Mouse (Mus musculus) frontal cortex, adult (tissue): Measurements from ENCODE around the gene Sfta2.
A peak's percentile ranks its signal among the peaks of the same experiment; 100 is the strongest.

Experiments
- ATAC-seq: cut with Nextera tagmentation; 2 replicates; pipeline ENCODE4 v1.9.2; 2017; ENCODE audit warnings: mild to moderate bottlenecking, moderate library complexity, mixed read lengths; ENCODE audit not compliant: low TSS enrichment

Sfta2 gene

DNA sequence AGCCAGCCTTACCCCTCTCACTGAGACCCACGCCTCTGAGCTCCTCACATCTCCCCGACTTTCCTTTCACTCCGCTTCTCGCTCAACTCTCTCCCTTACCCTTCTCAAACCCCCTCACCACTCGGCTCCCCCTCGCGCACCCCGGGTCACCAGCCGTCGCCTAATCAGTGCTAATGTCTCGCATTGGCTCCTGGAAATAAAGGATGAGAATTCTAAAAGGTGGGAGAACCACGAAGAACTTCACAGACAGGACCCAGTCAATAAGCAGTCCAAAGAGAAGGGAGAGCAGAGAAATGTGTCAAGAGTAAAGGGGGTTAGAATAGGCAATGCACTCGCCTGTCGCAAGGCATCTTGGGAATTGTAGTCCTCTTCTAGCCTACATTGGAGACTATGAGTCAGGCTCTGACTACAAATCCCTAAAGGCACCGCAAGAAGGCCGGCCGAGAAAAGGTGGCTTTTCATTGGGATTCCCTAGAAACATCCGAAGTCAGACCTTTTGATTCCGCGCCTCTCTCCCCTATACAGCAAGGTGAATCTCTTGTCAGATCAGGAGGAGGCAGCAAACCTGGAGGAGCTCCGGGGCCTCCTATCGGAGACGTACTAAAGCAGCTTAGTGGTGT, 72.2 kb downstream of the Sfta2 start, which contains the start of gene Gtf2h4:
Gtf2h4 (minus strand) TSS at position 324 of the 620 bp plus-strand sequence.
- peak; percentile 99 for ATAC-seq

DNA sequence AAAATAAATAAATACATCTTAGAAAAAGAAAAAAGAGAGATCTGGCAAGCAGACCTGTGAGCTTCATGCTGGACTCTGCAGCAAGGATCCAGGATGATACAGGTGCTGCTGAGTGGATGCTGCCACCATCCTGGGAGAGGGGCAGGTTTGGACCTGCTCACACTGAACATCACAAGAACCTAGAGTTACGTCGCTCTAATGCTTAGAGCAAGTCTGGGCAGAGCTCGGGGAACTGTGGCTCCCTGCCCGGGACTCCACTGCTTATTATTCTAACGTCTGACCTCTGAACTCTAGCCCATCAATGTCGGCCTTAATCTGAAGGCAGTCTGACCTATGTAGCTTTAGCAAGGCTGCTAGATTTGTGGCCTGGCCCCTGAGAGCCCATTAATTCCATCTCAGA, 79.2 kb downstream of the Sfta2 start:
- no peak for ATAC-seq

DNA sequence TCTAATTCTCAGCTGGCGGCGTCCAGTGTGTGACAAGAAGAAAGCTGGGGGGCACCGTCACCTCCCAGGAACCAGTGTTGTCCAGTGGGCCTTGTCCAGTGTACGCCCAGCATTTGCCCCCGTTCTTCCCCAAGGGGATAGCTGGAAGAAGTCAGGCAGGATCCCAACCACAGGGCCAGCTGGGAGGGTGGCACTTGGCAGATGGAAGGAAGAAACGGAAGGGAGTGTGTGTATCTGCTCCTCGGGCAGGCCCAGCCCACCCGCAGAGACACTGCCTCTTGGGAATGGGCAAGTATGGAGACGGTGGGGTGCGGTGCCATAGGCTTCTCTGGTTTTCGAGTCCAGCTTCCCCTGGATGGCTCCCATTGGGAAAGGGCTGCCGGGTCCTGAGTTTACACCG, 80.6 kb downstream of the Sfta2 start:
- no peak for ATAC-seq

DNA sequence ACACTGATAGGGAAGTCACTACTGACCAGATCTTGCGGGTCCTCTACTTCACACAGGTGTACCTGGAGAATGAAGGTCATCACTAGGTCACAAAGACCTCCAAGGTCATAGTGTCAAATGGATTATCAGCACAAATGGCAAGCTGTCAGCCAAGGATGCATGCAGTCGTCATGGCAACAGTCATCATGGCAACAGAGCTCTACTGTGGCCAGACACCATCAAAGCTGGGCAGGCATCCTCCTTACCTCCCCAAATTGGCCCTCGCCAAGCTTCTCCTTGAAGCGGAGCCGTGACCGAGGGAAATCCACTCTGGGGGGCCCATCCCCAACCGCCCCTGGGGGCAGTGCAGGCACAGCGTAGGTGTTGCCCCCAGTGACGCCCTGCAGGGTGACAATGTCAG, 83.7 kb downstream of the Sfta2 start:
- ATAC-seq, result no peak

DNA sequence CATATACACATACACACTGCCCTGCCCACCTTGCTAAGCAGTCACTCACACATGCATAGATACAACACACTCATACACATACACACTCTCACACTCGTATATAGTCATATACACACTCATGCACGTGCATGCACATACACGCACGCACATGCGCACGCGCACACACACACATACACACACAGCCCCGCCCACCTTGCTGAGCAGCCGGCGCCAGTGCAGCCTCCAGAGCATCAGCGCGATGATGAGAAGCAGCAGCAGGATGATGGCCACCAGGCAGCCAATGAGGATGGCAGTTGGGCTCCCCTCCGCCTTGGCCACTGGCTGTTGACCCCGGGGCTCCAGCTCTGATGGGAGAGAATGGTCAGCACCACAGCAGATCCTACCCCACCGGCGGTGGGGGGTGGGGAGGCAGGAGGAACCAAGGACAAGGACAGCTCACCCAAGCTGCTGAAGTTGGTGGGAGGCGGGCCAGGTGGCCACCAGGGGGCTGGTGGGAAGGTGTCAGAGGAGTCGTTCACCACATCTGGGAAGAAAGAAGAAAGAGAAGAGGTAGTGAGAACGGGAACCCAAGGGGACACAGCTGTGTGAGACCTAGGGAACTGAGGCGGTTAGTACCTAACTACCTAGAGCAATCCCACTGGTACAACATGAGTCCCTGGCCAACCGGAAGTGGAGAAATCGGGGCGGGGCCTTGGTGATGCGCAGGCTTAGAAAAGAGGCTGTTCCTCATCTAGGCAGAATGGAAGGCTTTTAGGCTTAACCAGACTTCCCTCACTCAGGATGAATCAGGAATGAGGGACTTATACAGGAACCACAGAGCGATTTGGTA, 87.2 kb downstream of the Sfta2 start:
- ATAC-seq, result no peak

DNA sequence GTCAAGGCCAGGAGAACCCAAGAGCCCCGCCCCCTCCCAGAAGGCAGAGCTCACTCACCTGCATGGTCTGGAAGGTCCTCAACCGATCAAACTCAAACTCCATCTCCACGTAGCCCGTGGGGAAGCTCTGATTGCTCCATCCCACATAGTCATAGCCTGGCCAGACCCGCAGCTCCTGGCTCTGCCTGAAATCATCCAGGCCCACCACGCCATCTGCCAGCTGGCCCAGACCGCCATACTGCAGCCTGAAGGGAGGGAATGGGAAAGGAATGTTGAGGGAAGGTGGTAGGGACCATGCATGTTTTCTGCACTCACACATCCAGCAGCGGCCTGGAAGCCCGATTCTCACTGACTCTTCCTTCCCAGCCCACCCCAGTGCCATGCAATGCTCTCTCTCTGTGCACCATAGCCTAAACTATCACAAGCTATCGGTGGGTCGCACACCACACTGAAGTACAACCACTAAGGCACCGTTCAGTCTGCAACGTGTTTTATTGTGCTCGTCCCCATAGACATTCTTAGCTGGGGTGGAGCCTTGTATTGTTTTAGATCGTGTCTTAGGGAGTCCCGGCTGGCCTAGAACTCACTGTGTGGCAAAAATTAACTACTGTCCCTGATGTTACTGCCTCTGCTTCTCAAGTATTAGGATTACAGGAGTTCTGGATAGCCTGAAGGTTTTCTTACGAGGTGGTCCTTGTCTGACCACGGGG, 88.7 kb downstream of the Sfta2 start:
- no peak for ATAC-seq

DNA sequence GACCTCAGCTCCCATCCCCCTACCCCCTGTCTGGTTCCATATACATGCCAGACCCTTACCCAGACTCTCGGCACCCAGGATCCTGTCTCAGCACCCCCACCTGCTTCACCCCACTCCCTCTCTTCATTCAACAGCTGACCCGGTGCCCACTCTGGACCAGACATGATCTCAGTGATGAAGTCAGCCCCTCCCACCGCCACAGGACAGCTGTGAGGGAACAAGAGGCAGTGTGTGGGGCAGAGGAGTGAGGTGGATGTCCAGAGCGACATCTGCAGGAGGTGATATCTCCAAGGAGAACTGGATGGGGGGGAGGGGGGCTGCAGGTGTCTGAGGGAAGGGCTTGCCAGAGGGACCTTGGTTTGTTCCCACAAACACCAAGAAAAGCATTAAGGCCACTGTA, 90.5 kb downstream of the Sfta2 start:
- ATAC-seq, result no peak

DNA sequence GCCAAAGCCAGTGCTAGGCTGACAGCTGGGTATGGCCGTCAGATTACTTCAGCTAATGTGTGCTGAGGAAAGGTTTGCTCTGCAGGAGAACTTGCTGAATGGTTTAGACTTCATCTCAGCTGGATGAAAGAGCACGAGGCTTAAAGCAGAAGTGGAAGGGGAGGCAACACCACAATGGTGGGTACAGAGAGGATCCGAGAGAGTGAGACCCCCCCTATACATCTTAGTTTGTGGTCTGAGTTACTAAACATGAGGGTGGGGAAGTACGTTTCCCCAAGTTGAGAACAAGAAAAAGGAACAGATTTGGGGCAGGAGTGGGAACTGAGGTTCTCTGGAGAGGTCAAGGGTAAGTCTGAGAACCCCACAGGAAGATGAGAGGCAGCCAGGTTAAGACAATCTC, 91.0 kb downstream of the Sfta2 start:
- no peak for ATAC-seq

DNA sequence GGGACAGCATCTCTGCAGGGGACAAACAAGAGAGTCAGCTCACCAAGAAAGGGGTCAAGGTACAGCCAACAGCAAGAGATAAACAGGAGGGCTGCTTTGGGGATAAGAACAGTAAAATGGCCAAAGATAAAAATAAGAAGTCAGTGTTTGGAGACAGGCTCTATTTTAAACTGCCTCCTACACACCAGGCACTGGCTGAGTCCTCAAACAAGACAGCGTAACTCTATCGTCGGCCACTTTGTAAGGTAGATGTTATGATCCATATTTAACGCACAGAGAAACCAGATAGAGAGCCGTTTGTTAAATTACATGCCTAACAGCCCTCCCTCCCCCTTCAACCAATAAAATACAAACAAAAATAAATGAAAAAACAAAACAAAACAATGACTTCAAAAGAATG, 92.6 kb downstream of the Sfta2 start:
- ATAC-seq, result peak; percentile 26

DNA sequence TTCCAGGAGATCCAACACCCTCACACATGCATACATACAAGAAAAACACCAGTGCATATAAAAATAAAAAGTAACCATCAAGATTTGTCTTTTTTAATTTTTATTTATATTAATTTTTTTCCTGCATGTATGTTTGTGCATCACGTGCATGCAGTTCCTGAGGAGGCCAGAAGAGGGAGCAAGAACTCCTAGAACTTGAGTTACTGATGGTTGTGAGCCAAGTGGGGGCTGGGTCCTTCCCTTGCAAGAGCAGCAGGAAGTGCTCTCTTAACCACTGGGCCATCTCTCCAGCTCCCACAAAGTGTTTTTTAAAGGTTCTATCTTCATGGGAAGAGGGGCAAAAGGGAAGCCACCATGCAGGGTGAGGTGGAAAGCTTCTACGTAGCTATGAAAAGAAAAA, 93.9 kb downstream of the Sfta2 start:
- no peak for ATAC-seq

DNA sequence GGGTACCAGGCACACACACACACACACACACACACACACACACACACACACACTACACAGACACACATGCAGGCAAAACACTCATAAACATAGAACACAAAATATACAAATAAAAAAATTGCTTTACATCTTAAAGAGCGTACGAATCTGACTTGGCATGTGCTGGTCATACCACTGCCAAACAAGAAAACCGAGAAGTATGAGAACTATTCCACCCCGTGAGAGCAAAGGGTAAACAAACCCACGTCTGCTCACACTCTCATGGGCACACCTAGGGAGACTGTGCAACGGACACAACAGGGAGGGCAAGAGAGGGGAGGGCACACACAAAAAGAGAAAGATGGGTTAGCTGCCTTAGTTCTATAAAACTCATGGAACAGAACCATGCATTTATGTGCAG, 95.3 kb downstream of the Sfta2 start:
- no peak for ATAC-seq

DNA sequence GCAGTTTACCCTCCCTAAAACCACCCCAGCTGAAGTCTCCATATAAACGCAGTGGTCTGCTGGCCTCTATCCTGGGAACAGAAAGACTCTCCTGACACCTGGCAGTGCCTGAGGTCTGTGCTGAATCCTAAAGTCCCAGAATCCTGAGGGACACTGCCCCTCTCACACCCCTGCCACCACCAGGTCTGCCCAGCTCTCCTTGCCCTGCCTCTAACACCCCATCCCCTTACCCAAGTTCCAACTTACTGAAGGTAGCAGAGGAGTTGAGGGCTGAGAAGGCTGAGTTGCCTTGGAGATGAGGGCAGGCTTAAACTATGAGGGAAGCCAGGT, 96.0 kb downstream of the Sfta2 start:
- no peak; the same call in 1 of the 2 replicates for ATAC-seq

DNA sequence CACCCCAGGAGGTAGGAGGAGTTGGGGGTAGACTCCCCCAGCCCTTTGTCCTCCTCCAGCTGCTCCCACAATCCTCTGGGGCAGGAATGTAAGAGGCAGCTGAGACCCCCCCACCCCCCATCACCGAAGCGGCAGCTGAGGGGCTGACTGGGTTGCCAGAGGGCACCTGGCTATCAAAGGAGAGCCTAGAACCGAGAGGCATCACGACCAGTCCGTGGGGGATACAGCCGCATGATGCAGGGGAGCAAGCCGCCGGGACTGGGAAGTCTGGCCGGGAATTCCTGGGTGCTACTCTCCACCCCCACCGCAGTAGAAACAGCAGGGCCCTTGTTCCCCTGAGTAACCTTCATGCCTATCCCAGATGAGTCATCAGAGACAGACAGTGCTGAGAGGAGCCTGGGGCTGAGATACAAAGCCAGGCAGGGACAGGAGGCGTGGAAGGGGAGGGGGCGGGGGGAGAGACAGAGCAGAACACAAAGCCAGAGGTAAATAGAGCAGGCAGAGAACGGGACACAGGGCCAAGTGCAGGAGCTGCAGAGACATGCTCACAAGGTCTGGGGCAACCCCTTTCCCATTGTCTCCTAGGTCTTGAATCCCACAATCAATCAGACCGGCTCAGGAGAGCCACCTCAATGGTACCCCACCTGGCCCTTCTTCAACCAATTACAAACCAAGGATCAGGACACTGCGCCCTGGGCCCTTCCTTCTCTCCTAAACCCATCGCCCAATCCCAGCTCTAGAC, 96.6 kb downstream of the Sfta2 start:
- ATAC-seq, result peak; percentile 48

DNA sequence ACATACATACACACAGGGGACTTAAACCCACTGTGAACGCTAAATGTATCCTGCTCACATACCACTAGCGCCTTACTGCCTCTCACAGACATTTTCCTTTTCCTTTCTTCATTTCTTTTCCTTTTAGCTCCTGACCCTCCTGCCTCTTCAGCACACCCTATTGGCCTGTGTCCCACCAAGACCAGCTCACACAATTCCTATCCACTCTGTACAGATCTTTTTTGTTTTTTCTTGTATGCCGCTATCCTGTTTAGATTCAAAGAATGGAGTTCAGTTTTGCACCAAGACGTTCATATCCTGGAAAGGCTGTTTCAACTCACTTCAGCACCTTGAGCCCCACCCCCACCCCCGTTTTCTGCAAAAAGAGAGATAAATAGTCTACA, 97.1 kb downstream of the Sfta2 start:
- ATAC-seq, result no peak

DNA sequence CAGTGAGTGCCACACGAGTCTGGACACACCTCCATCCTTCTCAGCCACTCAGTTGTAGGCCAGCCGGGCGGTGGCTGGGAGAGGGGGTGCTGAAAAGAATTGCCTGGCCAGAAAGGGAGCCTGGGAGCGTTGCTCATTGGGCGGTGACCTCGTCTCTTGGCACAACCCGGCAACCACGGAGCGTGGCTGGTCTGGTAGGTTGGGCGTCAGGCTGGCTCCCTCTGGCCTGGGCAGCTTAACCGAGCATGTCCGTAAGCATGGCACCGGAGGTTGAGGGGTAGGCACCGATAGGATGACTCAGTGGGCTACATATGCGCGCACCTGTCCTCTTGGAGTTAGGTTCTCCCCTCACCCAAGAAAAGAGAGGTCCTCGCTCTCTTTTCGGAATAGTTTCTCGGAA, 98.6 kb downstream of the Sfta2 start:
- peak; percentile 5; the same call in 1 of the 2 replicates for ATAC-seq
